19 mouse cellular contexts compared by ENCODE assay signal in genomic region chr3:137147405-137147804, GRCm38 (mm10).
DNase-seq lines count a peak whose midpoint lies in the region; ATAC-seq lines count a peak whose summit lies in the region.
"Had no signal": no experiment of that assay in that cellular context is flagged by ENCODE, and none has a peak within 500 bp of the region (broad histone marks: within the 10 kb centered on the region; RNA-seq: fewer than 3 reads in every experiment).

No protein-coding gene starts in this region.

- no peaks in the 10 kb centered on the region for H3K4me1 ChIP-seq in forebrain, embryonic 14.5 days (ENCODE audit: control insufficient read depth, insufficient read depth, low read length)
- peaks cover 5% of the 10 kb centered on the region; the same call in 1 of the 2 replicates for H3K4me1 ChIP-seq in forebrain, embryonic 13.5 days
- 0 out of 2 replicates have a peak, but pooled peaks cover 2% of the 10 kb centered on the region for H3K4me1 ChIP-seq in midbrain, embryonic 11.5 days (ENCODE audit: control insufficient read depth, insufficient read depth, low read length)
- H3K4me1 ChIP-seq in midbrain, embryonic 15.5 days, result no peaks in the 10 kb centered on the region
- no peaks in the 10 kb centered on the region for H3K4me1 ChIP-seq in neural tube, embryonic 12.5 days
- H3K4me1 ChIP-seq in neural tube, embryonic 15.5 days, result no peaks in the 10 kb centered on the region

- no peak for DNase-seq in forebrain, embryonic 14.5 days (ENCODE audit: low spot score)
- DNase-seq in midbrain, embryonic 11.5 days (ENCODE audit: low spot score, missing footprints), result peak; percentile 76
- DNase-seq: adrenal gland, postnatal 14 days; cerebellum, adult 18-20 months; cerebellum, adult 9-11 months; cerebellum, postnatal 36 days; gastrocnemius, postnatal 36 days; heart, adult 11 months; heart, postnatal 36 days had no signal

- no peak overlapping the region for H3K4me2 ChIP-seq in forebrain, embryonic 14.5 days (ENCODE audit: low read length)
- no peak overlapping the region for H3K4me2 ChIP-seq in forebrain, embryonic 13.5 days
- H3K4me2 ChIP-seq in midbrain, embryonic 11.5 days, result no peak overlapping the region
- no peak overlapping the region for H3K4me2 ChIP-seq in midbrain, embryonic 15.5 days
- no peak overlapping the region for H3K4me2 ChIP-seq in neural tube, embryonic 12.5 days (replicated peaks)
- no peak overlapping the region for H3K4me2 ChIP-seq in neural tube, embryonic 15.5 days
- H3K4me2 ChIP-seq: heart, embryonic 13.5 days; hindbrain, embryonic 15.5 days had no signal

- 21% methylated on average over 5 of the region's 5 CpGs for WGBS in forebrain, embryonic 14.5 days
- WGBS in forebrain, embryonic 13.5 days, result 34% methylated on average over 5 of the region's 5 CpGs
- WGBS in midbrain, embryonic 11.5 days, result 64% methylated on average over 5 of the region's 5 CpGs
- WGBS in midbrain, embryonic 15.5 days, result 37% methylated on average over 5 of the region's 5 CpGs
- WGBS in neural tube, embryonic 12.5 days, result 47% methylated on average over 5 of the region's 5 CpGs
- 28% methylated on average over 5 of the region's 5 CpGs for WGBS in neural tube, embryonic 15.5 days

- H3K36me3 ChIP-seq in forebrain, embryonic 14.5 days (ENCODE audit: control insufficient read depth, insufficient read depth, low read length), result no peaks in the 10 kb centered on the region
- no peaks in the 10 kb centered on the region for H3K36me3 ChIP-seq in forebrain, embryonic 13.5 days (ENCODE audit: poor library complexity, severe bottlenecking)
- H3K36me3 ChIP-seq in midbrain, embryonic 11.5 days (ENCODE audit: control insufficient read depth, insufficient read depth, low read length), result no peaks in the 10 kb centered on the region
- no peaks in the 10 kb centered on the region for H3K36me3 ChIP-seq in midbrain, embryonic 15.5 days (replicated peaks)
- no peaks in the 10 kb centered on the region for H3K36me3 ChIP-seq in neural tube, embryonic 12.5 days
- H3K36me3 ChIP-seq in neural tube, embryonic 15.5 days, result no peaks in the 10 kb centered on the region
- H3K36me3 ChIP-seq: heart, embryonic 13.5 days; hindbrain, embryonic 15.5 days had no signal

- H3K9ac ChIP-seq in forebrain, embryonic 14.5 days (ENCODE audit: low read length), result no peak overlapping the region
- H3K9ac ChIP-seq in forebrain, embryonic 13.5 days, result no peak overlapping the region
- no peak overlapping the region for H3K9ac ChIP-seq in midbrain, embryonic 11.5 days (ENCODE audit: low read length)
- H3K9ac ChIP-seq in midbrain, embryonic 15.5 days, result no peak overlapping the region
- no peak overlapping the region for H3K9ac ChIP-seq in neural tube, embryonic 12.5 days
- H3K9ac ChIP-seq in neural tube, embryonic 15.5 days (replicated peaks), result no peak overlapping the region
- H3K9ac ChIP-seq: heart, embryonic 13.5 days; hindbrain, embryonic 15.5 days had no signal

- H3K27me3 ChIP-seq in forebrain, embryonic 14.5 days (replicated peaks; ENCODE audit: control insufficient read depth, insufficient read depth, low read length), result no peaks in the 10 kb centered on the region
- no peaks in the 10 kb centered on the region for H3K27me3 ChIP-seq in forebrain, embryonic 13.5 days
- no peaks in the 10 kb centered on the region for H3K27me3 ChIP-seq in midbrain, embryonic 11.5 days (ENCODE audit: control insufficient read depth, insufficient read depth, low read length)
- no peaks in the 10 kb centered on the region for H3K27me3 ChIP-seq in midbrain, embryonic 15.5 days (replicated peaks)
- H3K27me3 ChIP-seq in neural tube, embryonic 12.5 days (replicated peaks), result no peaks in the 10 kb centered on the region
- H3K27me3 ChIP-seq in neural tube, embryonic 15.5 days (replicated peaks), result no peaks in the 10 kb centered on the region
- H3K27me3 ChIP-seq: CH12.LX; heart, embryonic 13.5 days; hindbrain, embryonic 15.5 days; Patski had no signal

- no peaks in the 10 kb centered on the region for H3K9me3 ChIP-seq in forebrain, embryonic 14.5 days (replicated peaks; ENCODE audit: control insufficient read depth, low read length)
- H3K9me3 ChIP-seq in forebrain, embryonic 13.5 days (replicated peaks), result no peaks in the 10 kb centered on the region
- H3K9me3 ChIP-seq in midbrain, embryonic 11.5 days (ENCODE audit: control insufficient read depth, low read length), result no peaks in the 10 kb centered on the region
- H3K9me3 ChIP-seq in midbrain, embryonic 15.5 days, result no peaks in the 10 kb centered on the region
- no peaks in the 10 kb centered on the region for H3K9me3 ChIP-seq in neural tube, embryonic 12.5 days
- no peaks in the 10 kb centered on the region for H3K9me3 ChIP-seq in neural tube, embryonic 15.5 days (replicated peaks)
- H3K9me3 ChIP-seq: heart, embryonic 13.5 days; hindbrain, embryonic 15.5 days had no signal

- no peak overlapping the region for H3K4me3 ChIP-seq in forebrain, embryonic 14.5 days (ENCODE audit: low read depth, low read length)
- H3K4me3 ChIP-seq in forebrain, embryonic 13.5 days, result no peak overlapping the region
- no peak overlapping the region for H3K4me3 ChIP-seq in midbrain, embryonic 11.5 days (ENCODE audit: low read depth, low read length)
- H3K4me3 ChIP-seq in midbrain, embryonic 15.5 days, result no peak overlapping the region
- H3K4me3 ChIP-seq in neural tube, embryonic 12.5 days, result no peak overlapping the region
- H3K4me3 ChIP-seq in neural tube, embryonic 15.5 days (replicated peaks), result no peak overlapping the region
- H3K4me3 ChIP-seq: heart, embryonic 13.5 days; hindbrain, embryonic 15.5 days had no signal

- H3K27ac ChIP-seq in forebrain, embryonic 14.5 days (ENCODE audit: low read depth, low read length), result no peak overlapping the region
- no peak overlapping the region for H3K27ac ChIP-seq in forebrain, embryonic 13.5 days
- H3K27ac ChIP-seq in midbrain, embryonic 11.5 days (ENCODE audit: low read depth, low read length), result no peak overlapping the region
- no peak overlapping the region for H3K27ac ChIP-seq in midbrain, embryonic 15.5 days
- H3K27ac ChIP-seq in neural tube, embryonic 12.5 days, result no peak overlapping the region
- no peak overlapping the region for H3K27ac ChIP-seq in neural tube, embryonic 15.5 days (replicated peaks)
- H3K27ac ChIP-seq: heart, embryonic 13.5 days; hindbrain, embryonic 15.5 days had no signal

- peak; percentile 42; the same call in 1 of the 2 replicates for ATAC-seq in forebrain, embryonic 14.5 days
- ATAC-seq in forebrain, embryonic 13.5 days, result no peak
- peak; percentile 63; the same call in 1 of the 2 replicates for ATAC-seq in midbrain, embryonic 11.5 days (ENCODE audit: low FRiP score)
- no peak for ATAC-seq in midbrain, embryonic 15.5 days (replicated peaks)
- peak; percentile 70 for ATAC-seq in neural tube, embryonic 12.5 days (ENCODE audit: low FRiP score, low read depth)
- no peak for ATAC-seq in neural tube, embryonic 15.5 days (ENCODE audit: low FRiP score)
- ATAC-seq in megakaryocyte progenitor cell, adult 5-6 weeks (replicated peaks; ENCODE audit: poor library complexity), result no peak
- ATAC-seq: activated CD4-positive, CD25-positive, alpha-beta regulatory T cell, adult 4 months; Patski had no signal

Comparison
In these comparisons a context has a peak if more than half of its experiments do, and no peak if none do; other contexts are left out.
1. ATAC-seq: peak in forebrain, embryonic 14.5 days (single experiment), midbrain, embryonic 11.5 days (single experiment) and neural tube, embryonic 12.5 days (single experiment); none in forebrain, embryonic 13.5 days (single experiment), midbrain, embryonic 15.5 days (single experiment), neural tube, embryonic 15.5 days (single experiment) and megakaryocyte progenitor cell, adult 5-6 weeks (single experiment).